Mouse (Mus musculus) ovary, adult 10 weeks (tissue): Measurements from ENCODE around the gene Nudt15. TPM values are rescaled to one million over a fixed set of nuclear protein-coding genes. Genes with fewer than 3 reads are reported as not detected.

Experiments
- polyA plus RNA-seq: library from polyadenylated mRNA; stranded (reverse); fragments of 350-450 nt; fragmentation: Illumina TruSeq; extraction: RNeasy Lipid Tissue Mini Kit (QIAGEN cat#74804); gene quantifications from one replicate; pipeline ENCODE4 v1.2.3, GENCODE M21; 2014

Nudt15 gene
- polyA plus RNA-seq, result 7.1 TPM

DNA sequence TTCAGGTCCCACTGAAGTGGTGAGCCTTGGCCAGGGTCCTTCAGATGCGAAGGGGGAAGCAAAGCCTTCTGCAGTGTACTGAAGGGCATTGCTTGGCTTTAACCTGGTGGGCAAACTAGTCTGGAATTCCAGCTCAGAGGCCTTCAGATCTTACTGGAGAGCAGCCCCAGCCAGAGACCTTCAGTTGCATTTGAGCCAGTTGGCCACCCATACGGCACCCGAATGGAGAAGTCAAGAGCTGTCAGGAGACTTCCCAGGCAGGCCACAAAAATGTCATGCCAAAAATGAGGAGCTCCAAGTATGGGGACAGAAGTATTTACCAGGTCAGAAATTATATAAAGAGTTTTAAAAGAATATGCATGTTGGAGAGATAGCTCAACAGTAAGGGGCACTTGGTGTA lies at the start of gene Nudt15:
Gene Nudt15 (minus strand): TSS at position 192 of the 400 bp plus-strand sequence.

DNA sequence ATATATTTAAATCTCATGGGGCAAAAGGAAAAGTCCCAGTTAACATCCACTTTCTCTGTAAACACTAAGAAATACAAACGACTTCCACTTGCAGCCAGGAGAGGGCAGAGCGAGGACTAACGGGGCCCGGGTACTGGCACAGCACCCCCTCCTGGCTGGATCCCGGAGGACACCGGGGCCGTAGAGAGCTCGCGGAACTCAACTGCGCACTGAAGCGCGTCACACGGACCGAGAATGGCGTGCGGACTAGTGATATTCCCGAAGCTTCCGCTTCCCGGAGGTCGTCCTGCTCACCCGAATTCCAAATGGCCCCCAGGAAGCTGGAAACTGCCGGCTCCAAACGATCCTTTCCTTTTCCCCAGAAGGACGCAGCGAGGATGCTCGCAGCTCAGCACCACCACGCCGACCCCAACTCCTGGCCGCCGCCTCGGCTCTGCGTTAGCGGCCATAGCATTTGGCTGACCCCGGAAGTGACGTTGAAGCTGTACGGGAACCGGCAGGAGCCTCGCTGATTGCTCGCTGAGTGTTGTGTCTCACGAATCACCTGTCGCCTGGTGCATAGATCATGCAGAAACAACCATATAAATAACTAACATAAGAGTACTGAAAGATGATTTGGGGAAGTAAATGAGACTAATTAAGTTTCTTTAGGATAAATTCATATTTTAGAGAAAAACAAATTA lies 23.1 kb downstream of the Nudt15 start, which contains the start of gene Sucla2:
Gene Sucla2 (plus strand): TSS at position 554 of the 683 bp plus-strand sequence.

DNA sequence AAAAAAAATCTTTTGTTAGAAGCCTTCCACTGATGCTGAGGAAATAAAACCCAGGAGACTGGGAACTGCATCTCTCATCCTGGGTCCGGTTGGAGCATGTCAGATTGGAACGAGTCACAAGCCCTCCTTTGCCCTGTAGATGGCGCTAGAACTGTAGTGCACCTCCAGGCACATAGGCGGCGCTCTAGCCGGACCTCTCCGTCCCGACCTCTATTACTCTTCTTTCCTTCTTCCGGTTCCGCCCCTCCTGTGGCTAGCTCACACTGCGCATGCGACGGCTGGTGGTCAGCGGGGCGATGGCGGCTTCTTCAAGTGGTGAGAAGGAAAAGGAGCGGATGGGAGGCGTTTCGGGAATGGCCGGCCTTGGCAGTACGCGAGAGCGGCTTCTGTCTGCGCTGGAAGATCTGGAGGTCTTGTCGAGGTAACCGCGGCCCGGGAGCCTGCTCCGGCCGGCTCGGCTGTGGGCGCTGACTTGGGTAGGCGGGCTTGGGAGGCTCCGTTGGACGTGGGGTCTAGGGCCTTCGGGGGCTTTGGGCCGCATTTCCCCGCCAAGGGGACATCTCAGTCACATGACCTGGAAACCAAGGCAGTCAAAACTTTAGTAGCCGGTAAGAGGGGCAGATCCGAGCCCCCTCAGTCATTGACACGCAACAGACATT lies 38.1 kb downstream of the Nudt15 start, which contains the start of gene Med4:
Gene Med4 (plus strand): TSS at position 261 of the 659 bp plus-strand sequence.

Other genes with a start within 250 kb of the Nudt15 start
- 102 TPM for gene Rb1, start 222.4 kb downstream of the Nudt15 start, polyA plus RNA-seq
- gene Itm2b, start 163.0 kb downstream of the Nudt15 start, polyA plus RNA-seq, result 2,060 TPM
- 55.3 TPM for gene Med4, start 38.2 kb downstream of the Nudt15 start, polyA plus RNA-seq
- 267 TPM for gene Sucla2, start 22.9 kb downstream of the Nudt15 start, polyA plus RNA-seq
- not detected for gene Gm21750, start 113.0 kb upstream of the Nudt15 start, polyA plus RNA-seq